Mouse (Mus musculus): Measurements from ENCODE around the gene 9530003J23Rik.
"Not testable (repeated sequence)": the region's sequence is repeated elsewhere in the genome, so short reads cannot be mapped to it uniquely, and the experiment has no call there.

Gene 9530003J23Rik

DNA sequence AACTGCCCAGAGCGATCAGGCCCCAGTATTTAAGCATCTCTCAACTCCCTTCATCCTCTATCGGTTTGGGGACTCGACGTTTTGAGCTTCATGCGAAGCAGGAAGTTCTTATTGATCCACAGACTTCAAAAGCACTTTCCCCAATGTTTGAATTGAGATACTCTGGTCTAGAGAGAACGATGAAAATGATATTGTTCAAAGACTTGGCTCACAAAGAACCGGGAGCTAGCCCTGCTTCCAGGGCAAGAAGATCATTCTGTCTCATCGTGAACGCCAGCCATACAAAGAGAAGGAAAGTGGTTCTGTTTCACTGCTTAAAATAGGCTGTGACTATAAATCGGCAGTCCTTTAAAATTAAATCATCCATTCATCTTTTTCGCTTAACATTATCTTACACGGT is at the start of gene 9530003J23Rik:
9530003J23Rik (minus strand) TSS at position 101 of the 400 bp plus-strand sequence.
- no peak for DNase-seq (ENCODE audit: low read depth)

DNA sequence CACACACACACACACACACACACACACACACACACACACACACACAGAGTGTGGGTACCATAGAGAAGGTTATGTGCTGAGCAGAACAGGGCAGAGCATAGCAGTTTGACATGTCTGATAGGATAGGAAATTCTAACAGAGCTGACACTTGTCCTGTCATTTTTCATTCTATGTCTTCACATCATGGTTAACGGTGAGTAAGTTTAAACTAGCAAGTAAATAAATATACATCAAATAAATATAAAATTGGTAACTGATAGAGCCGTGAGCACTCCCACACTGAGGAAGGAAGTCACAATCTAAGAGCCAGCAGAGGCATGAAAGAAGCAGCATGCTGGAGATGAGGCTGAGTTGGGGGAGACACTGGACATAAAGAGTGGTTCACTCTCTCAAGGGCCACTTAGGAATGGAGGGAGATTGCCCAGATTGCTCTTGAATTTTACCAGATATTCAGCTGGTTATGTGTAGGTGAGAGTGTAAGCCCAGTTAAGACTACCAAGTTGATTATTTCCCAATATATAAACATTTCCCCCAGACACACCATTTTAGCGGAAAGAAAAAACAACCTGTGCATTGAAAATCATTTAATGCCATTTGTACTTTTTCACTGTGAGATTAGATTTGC is 48.8 kb upstream of the 9530003J23Rik start:
- DNase-seq (ENCODE audit: low read depth) = no peak

DNA sequence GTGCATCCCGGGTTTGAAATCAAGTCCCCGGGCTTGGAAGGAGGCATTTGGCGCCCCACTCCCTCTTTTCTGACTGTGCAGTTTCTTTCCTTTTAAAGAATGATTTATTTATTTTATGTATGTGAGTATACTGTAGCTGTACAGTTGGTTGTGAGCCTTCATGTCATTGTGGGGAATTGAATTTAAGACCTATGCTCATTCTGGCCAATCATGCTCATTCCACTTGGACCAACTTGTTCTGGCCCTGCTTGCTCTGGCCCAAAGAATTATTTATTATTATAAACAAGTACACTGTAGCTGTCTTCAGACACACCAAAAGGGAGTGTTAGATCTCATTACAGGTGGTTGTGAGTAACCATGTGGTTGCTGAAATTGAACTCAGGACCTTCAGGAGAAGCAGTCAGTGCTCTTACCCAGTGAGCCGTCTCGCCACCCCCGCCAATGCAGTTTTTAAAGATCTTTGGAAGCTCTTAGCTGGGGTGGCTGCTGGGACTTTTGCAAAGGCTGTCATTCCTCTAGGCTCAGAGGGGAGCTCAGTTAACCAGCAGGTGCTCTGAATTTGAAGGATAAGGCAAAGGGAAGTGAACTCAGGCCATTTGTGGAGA is 48.0 kb upstream of the 9530003J23Rik start:
- DNase-seq (ENCODE audit: low read depth) = no peak

DNA sequence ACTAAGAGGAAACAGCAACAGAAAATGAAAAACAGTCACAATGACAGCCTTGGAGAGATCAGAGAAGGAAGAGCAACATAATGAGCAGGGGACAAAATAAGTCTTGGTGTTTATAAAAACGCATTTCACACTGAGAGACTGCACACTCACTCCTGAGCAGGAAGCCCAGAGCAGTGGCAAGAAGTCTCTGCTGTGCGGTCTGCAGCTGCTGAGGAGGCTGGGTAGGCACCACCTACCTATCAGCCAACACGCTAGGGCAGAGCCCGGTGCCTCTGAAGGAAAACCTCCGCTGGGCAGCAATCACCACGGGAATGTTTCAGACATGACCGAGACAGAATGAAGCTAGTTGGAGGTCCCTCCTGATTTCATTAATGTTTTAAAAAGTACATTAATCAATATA is 47.1 kb upstream of the 9530003J23Rik start:
- DNase-seq (ENCODE audit: low read depth) = not testable (repeated sequence)

DNA sequence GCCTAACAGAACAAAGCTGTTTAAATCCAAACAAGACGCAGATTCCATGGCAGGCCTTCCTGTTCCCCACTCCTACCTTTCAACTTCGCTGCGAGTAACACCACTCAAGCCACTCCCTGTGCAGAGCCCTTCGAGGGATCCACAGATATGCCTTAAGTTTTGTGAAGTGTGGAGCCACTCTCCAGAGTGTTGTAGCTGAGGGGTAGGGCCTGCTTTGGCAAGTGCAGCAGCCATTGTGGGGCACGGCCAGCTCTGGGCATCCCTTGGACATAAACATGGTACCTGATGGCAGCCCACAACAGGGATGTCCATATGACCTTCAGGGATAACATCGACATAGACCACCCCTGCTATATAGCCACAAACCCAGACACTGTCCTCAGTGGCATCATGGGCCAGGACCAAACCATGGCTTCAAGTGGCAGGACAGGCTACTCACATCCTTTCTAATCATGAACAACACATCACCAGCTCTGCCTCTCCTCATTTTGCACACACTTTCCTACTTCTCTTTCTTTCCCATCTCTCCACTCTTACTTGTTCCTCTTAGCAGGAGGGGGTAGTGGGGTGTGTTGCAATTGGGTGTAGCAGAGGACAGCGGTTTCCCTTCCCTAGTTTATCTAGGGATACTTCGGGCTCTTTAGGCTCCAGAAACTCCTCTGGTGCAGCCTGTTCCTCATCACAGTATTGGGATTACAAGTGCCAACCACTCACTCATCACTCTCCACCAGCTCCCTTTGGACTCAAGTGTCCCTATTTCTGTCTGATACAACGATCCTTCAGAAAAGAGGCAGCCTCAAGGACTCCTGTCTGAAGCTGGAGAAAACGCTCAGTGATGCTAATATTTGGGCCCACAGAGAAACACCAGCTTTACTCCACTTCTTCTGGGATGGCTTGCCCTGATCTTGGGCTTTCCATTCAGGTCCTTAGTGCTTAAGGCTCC is 46.3 kb upstream of the 9530003J23Rik start:
- no peak for DNase-seq (ENCODE audit: low read depth)

DNA sequence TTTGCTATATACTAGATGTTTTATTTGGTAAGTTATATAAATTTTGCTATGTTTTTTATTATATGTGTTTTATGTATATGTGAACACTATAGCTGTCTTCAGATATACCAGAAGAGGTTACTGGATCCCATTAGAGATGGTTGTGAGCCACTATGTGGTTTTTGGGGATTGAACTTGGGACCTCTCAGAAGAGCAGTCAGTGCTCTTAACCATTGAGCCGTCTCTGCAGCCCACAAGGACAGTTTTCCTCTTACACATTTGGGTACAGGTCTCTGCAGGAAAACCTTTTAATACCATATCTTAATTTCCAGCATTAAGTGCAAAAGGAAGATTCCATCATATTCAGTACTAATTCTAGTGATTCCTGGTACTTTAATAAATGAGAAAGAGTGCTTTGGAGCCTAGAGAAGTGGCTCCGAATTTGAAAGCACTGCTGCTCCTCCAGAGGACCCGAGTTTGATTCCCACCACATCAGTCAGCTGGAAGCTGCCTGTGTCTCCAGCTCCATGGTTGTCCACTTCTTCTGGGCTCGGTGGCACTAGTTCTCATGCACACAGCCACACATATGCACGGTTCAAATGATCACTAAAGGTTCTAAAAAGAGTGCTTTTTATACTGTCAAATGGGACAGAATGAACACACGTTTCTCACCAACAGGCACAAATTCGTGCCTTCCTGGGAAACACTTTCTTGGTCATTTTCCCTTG is 45.5 kb upstream of the 9530003J23Rik start:
- no peak for DNase-seq (ENCODE audit: low read depth)

DNA sequence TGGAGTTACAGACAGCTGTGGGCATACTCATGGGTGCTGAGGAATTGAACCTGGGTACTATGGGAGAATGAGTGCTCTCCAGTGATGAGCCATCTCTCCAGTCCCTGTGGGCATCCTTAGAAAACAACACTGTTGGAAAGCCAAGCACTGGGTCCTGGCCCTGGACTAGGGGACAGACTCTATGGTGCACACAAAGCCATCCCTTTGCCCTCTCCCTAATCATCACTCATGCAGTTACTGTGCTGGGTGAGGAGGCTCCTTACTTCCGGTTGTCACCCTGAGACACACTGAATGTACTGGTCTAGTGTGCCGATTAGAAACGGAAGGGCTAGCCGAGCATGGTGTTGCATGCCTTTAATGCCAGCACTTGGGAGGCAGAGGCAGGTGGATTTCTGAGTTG is 44.7 kb upstream of the 9530003J23Rik start:
- not testable (repeated sequence) for DNase-seq (ENCODE audit: low read depth)

DNA sequence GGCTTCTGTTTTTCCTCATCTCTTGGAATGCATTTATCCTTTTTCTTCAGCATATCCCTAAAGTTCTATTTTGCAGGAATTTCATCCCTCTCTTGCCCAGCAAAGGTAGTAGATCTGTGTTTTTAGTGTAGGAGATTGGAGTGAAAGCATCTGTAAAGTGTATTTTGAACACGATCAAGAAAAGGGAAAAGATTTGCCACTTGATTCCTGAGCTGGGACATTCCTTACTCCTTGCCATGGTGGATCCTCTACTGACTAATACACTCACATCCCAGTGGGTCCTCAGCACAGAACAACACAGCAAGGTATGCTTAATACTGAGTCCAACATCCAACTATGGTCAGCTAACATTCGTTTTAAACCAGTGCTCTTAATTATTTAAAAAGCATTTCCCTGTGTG is 44.0 kb upstream of the 9530003J23Rik start:
- no peak for DNase-seq (ENCODE audit: low read depth)

DNA sequence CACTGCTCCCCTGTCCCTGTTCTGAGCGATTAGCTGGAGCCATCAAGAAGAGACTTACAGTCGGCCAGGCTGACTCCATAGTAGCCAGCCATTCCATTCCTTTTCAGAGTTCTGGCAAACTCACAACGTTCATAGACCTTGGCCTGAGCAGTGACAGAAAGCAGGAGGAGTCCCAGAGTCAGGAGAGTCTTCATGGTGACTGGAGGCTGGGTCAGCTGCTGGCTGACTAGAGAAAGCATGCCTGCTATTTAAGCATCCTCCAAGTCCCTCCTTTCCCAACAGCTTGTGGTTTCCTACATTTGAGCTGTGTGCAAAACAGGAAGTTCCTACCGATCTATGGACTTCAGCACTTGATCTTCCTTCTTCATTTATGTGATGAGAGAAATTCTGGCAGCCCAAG is 43.5 kb upstream of the 9530003J23Rik start, which contains the start of gene Lyz2:
Lyz2 (minus strand) TSS at position 273 of the 400 bp plus-strand sequence.
- no peak for DNase-seq (ENCODE audit: low read depth)

DNA sequence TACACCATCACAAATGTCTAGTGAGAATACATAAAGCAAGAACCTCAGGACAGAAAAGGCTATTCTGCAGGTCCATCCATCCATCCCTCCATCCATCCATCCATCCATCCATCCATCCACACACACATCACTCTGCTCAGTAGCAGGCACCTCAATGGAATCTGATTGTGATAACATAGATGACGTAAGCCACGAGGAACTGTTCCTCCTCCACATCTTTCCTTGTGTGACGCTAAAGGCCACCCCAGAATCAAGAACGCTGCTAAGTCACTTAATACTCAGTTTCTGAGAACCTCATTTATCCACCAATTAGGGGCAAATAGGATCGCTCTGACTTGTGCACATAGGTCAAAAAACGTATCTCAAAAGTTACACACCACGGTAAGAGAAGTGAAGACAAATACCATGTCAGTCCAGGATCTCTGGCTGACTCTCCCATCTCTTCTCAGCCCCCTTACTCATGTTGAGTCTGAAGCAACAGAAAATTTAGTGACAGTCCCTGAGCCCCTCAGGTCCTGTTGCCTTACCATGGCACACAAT is 42.9 kb upstream of the 9530003J23Rik start:
- no peak for DNase-seq (ENCODE audit: low read depth)

DNA sequence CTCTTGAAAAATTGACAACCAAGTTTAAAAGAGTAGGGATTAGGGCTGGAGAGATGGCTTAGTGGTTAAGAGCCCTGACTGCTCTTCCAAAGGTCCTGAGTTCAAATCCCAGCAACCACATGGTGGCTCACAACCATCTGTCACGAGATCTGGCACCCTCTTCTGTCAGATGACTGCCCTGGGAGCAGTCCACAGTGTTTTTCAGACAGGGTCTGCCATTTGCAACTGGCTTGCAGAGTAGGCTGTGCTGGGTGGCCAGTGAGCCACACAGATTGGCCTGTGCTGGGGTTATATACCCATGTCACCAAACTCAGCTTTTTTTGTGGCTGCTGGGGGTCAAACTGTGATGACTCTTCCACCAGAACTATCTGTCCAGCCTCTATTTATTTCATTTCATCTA is 41.5 kb upstream of the 9530003J23Rik start:
- DNase-seq (ENCODE audit: low read depth) = no peak

DNA sequence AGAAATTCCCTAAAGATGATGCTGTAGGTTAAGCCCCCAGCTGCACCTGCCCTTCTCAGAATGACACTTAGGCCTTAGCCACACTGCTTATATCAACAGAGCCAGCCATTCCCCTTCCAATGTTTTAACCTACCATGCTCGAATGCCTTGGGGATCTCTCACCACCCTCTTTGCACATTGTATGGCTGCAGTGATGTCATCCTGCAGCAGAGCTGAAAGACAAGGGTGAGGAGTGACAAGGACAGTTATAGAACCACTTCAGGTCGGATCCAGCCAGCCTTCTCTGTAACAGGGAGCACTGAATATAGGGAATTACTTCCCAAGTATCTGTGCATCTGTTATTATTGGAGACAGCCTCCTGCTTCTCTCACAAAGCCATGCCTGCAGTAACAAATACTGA is 40.0 kb upstream of the 9530003J23Rik start:
- not testable (repeated sequence) for DNase-seq (ENCODE audit: low read depth)

DNA sequence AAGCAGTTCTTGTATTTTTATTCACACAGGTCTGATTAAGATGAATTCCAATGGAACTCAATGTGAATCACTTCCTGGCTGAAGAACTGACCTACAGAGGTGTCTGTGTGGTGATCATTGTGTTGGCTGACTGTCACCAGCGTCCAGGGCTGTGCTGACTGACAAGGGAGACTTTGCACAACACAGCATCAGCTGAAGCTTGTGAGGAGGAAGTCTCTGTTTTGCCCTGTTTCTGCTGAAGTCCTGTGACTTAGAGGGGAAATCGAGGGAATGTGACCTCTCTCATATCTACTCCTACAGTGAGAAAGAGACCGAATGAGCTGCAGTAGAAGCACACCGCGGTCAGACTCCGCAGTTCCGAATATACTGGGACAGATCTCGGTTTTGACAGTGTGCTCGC is 39.3 kb upstream of the 9530003J23Rik start:
- DNase-seq (ENCODE audit: low read depth) = not testable (repeated sequence)

DNA sequence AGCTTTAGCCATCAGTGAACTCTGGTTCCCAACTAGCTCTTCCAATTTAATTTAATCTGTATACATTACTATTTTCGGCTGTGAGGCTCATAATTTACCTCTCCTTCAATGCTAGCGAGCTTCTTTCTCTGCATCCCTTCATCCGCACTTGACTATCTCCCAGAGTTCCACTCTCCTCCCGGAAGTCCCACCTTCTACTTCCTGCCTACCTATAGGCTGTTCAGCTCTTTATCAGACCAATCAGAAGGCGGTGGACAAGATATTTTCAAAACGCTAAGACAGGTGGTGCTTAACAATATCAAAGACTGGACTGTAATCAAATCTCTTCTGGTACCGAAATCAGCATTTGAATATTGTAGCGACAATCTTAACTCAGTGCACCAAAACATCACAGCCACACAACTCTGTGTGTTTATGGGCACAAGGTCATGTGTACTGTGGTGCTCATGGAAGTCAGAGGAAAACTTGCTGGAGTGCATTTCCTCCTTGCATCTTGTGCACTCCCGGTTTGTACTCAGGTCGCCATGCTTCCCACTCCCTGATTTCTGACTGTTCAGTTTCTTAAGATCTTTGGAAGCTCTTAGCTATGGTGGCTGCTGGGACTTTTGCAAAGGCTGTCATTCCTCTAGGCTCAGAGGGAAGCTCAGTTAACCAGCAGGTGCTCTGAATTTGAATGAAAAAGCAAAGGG is 37.3 kb upstream of the 9530003J23Rik start:
- DNase-seq (ENCODE audit: low read depth) = no peak

DNA sequence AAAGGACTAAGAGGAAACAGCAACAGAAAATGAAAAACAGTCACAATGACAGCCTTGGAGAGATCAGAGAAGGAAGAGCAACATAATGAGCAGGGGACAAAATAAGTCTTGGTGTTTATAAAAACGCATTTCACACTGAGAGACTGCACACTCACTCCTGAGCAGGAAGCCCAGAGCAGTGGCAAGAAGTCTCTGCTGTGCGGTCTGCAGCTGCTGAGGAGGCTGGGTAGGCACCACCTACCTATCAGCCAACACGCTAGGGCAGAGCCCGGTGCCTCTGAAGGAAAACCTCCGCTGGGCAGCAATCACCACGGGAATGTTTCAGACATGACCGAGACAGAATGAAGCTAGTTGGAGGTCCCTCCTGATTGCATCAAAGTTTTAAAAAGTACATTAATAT is 36.1 kb upstream of the 9530003J23Rik start:
- DNase-seq (ENCODE audit: low read depth) = not testable (repeated sequence)

DNA sequence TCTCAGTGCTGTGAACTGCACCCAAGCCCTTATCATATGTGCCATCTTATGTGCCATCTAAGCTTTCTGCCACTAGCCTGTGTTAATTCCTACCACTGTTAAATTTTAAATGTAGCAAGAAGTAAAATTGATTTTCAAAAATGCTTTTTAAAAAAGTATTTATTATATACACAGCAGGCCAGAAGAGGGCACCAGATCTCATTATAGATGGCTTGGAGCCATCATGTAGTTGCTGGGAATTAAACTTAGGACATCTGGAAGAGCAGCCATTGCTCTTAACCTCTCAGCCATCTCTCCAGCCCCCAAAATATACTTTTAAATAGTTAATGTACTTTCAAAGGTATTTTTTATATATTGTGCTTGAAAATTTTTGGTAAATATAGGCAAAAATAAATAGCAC is 33.5 kb upstream of the 9530003J23Rik start:
- no peak for DNase-seq (ENCODE audit: low read depth)

DNA sequence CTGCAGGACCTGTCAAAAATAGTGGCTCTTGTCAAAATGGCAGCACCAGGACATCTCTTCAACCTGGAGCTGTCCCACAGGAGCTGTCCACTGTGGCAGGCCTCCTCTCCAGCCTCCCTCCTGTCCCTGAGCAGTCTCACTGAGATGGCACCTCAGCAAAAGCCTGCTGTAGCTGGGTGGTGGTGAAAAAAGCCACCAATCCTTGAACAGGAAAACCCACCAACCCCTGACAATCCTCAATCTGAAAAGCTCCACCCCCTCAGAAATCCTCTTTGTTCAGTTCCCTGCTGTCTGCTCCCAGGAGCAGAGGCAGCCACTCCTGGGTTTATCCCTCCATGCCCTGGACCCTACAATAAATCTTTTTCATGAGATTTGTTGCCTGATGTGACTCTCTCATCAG is 21.4 kb upstream of the 9530003J23Rik start:
- DNase-seq (ENCODE audit: low read depth) = no peak

DNA sequence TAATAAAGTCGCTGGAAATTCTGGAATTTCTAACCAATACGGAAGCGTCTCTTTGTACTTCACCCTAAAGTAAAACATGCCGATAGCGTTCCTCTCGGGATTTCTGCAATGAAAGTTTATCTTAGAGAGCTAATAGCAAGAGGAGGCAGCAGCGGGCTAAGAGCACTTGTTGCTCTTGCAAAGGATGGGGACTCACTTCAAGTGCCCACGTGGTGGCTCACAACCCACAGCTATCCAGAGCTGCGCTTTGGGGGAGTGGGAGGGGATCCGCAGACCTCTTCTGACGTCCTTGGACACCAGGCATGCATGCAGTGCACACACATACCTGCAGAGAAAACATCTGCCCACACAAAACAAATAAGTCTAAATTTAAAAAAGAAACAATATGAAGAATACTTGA is 2.6 kb downstream of the 9530003J23Rik start:
- no peak for DNase-seq (ENCODE audit: low read depth)

DNA sequence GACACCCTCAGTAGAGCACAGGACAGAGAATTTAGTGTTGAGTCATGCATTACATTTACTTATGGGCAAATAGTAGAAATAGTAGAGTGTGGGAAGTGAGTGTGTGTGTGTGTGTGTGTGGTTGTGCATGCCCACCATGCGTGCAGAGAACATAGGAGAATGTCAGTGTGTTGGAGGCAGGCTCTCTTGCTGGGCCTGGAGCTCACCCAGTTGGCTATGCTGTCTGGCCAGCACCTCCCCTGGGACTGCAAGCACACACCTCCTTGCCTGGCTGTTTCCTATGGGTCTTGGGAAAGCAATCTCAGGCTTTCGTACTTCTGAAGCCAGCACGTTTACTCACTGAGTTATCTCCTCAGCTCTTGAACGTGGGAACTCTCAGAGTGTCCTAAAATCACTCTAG is 3.7 kb downstream of the 9530003J23Rik start:
- DNase-seq (ENCODE audit: low read depth) = no peak

DNA sequence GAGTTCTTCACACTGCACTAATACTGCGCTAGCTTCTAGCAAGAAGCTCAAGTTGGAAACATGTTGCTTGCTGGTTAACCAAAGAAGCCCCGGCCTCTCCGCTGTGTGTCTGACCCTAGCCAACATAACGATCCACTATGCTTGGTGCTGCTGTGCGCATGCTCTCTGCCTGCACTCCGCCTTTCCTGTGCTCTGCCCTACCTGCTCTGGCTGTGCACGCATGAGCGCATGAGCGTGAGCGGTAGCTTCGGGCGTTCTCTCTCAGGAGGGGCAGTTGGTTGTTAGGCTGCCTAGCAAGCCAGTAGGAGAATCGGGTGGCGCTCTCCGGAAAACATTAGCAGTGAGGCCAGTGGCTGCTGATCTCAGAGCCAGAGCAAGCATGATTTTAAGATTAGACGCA is 8.7 kb downstream of the 9530003J23Rik start:
- no peak for DNase-seq (ENCODE audit: low read depth)

DNA sequence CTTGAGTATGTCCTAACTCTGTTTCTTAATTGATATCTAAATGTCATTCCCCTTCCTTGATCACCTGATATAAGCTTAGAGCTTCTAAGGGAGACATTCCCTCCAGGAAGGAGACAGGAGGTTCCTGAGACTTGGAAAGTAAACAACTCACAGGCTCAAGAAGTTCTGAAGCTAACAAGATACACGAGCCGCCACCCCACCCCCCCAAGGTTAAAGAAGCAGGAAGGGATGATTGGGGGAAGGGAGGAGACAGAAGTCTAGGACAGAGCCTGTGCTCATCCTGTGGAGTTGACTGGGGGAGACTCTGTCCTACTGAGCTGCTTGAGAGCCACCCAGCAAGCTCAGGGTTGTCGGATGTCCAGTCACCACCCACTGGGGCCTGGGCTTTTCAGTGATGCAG is 12.5 kb downstream of the 9530003J23Rik start:
- DNase-seq (ENCODE audit: low read depth) = no peak

Measured in fibroblast of lung, adult 2 months (primary cell).